In genomic region chr7:24538154-24538553, GRCm38 (mm10) we compare ENCODE assay signal across 14 mouse cellular contexts. TPM values are rescaled to one million over a fixed set of nuclear protein-coding genes. Genes with fewer than 3 reads are reported as not detected.
DNase-seq lines count a peak whose midpoint lies in the region; ATAC-seq and TF ChIP-seq lines count a peak whose summit lies in the region.
"Had no signal": no experiment of that assay in that cellular context is flagged by ENCODE, and none has a peak within 500 bp of the region (broad histone marks: within the 10 kb centered on the region; RNA-seq: fewer than 3 reads in every experiment).

No protein-coding gene starts in this region.

- H3K4me1 ChIP-seq in hindbrain, postnatal 0 days (ENCODE audit: insufficient read depth, low read length): no peaks in the 10 kb centered on the region
- H3K4me1 ChIP-seq in hindbrain, embryonic 13.5 days (replicated peaks): peaks cover 25% of the 10 kb centered on the region
- no peaks in the 10 kb centered on the region for H3K4me1 ChIP-seq in lung, postnatal 0 days (ENCODE audit: insufficient read depth, low read depth, low read length)
- H3K4me1 ChIP-seq in intestine, postnatal 0 days (replicated peaks; ENCODE audit: control insufficient read depth, insufficient read depth, low read length): no peaks in the 10 kb centered on the region
- H3K4me1 ChIP-seq in embryonic facial prominence, embryonic 10.5 days: peaks cover 13% of the 10 kb centered on the region

- H3K27me3 ChIP-seq in hindbrain, postnatal 0 days (ENCODE audit: insufficient read depth, low read length): no peaks in the 10 kb centered on the region
- H3K27me3 ChIP-seq in hindbrain, embryonic 13.5 days: peaks cover 10% of the 10 kb centered on the region; the same call in 1 of the 2 replicates
- no peaks in the 10 kb centered on the region for H3K27me3 ChIP-seq in lung, postnatal 0 days (replicated peaks; ENCODE audit: insufficient read depth, low read length)
- H3K27me3 ChIP-seq in intestine, postnatal 0 days (replicated peaks; ENCODE audit: control insufficient read depth, insufficient read depth, low read length): no peaks in the 10 kb centered on the region
- H3K27me3 ChIP-seq in myocyte (ENCODE audit: control insufficient read depth, insufficient read depth, insufficient read length): no peaks in the 10 kb centered on the region
- H3K27me3 ChIP-seq in embryonic facial prominence, embryonic 10.5 days (replicated peaks; ENCODE audit: low read depth, poor library complexity, severe bottlenecking): peaks cover 25% of the 10 kb centered on the region
- H3K27me3 ChIP-seq: embryonic facial prominence, embryonic 15.5 days had no signal

- peak; percentile 26 for TF ChIP-seq POLR2A in myocyte (IDR thresholded peaks at IDR 0.05; ENCODE audit: insufficient read length, low read depth)

- no peak for TF ChIP-seq EP300 in lung, postnatal 0 days (IDR thresholded peaks at IDR 0.05)

- peak overlapping the region; percentile 32; the same call in 1 of the 2 replicates for H3K27ac ChIP-seq in hindbrain, postnatal 0 days
- H3K27ac ChIP-seq in hindbrain, embryonic 13.5 days: no peak overlapping the region
- no peak overlapping the region for H3K27ac ChIP-seq in lung, postnatal 0 days (ENCODE audit: low read length)
- H3K27ac ChIP-seq in intestine, postnatal 0 days (ENCODE audit: low read depth, low read length): no peak overlapping the region
- H3K27ac ChIP-seq in embryonic facial prominence, embryonic 10.5 days (replicated peaks): no peak overlapping the region
- H3K27ac ChIP-seq: embryonic facial prominence, embryonic 15.5 days; heart, embryonic 10.5 days; limb, embryonic 13.5 days; neural tube, embryonic 12.5 days had no signal

- H3K9ac ChIP-seq in hindbrain, postnatal 0 days (replicated peaks; ENCODE audit: low read length): no peak overlapping the region
- H3K9ac ChIP-seq in hindbrain, embryonic 13.5 days: no peak overlapping the region
- H3K9ac ChIP-seq in lung, postnatal 0 days (replicated peaks; ENCODE audit: low read depth): no peak overlapping the region
- no peak overlapping the region for H3K9ac ChIP-seq in intestine, postnatal 0 days (ENCODE audit: low read depth, low read length)
- H3K9ac ChIP-seq: embryonic facial prominence, embryonic 15.5 days; limb, embryonic 13.5 days; neural tube, embryonic 12.5 days had no signal

- peaks cover 17% of the 10 kb centered on the region; the same call in 1 of the 2 replicates for H3K36me3 ChIP-seq in hindbrain, postnatal 0 days (ENCODE audit: insufficient read depth, low read length)
- H3K36me3 ChIP-seq in hindbrain, embryonic 13.5 days: peaks cover 42% of the 10 kb centered on the region
- peaks cover 8% of the 10 kb centered on the region; the same call in 1 of the 2 replicates for H3K36me3 ChIP-seq in lung, postnatal 0 days (ENCODE audit: insufficient read depth, low read length)
- H3K36me3 ChIP-seq in intestine, postnatal 0 days (ENCODE audit: control insufficient read depth, insufficient read depth): peaks cover 26% of the 10 kb centered on the region
- H3K36me3 ChIP-seq in myocyte (ENCODE audit: control insufficient read depth, insufficient read depth): no peaks in the 10 kb centered on the region
- H3K36me3 ChIP-seq in embryonic facial prominence, embryonic 10.5 days (replicated peaks): peaks cover 35% of the 10 kb centered on the region

- H3K4me2 ChIP-seq in hindbrain, postnatal 0 days (ENCODE audit: low read depth, low read length): no peak overlapping the region
- H3K4me2 ChIP-seq in hindbrain, embryonic 13.5 days: no peak overlapping the region
- H3K4me2 ChIP-seq in lung, postnatal 0 days (replicated peaks; ENCODE audit: low read depth, low read length): no peak overlapping the region
- H3K4me2 ChIP-seq in intestine, postnatal 0 days (replicated peaks; ENCODE audit: low read depth): no peak overlapping the region
- peak overlapping the region; percentile 58 for H3K4me2 ChIP-seq in myocyte (ENCODE audit: low read depth)
- H3K4me2 ChIP-seq: embryonic facial prominence, embryonic 15.5 days; limb, embryonic 13.5 days; neural tube, embryonic 12.5 days had no signal

- H3K4me3 ChIP-seq in hindbrain, postnatal 0 days (ENCODE audit: low read length): no peak overlapping the region
- H3K4me3 ChIP-seq in hindbrain, embryonic 13.5 days: no peak overlapping the region
- no peak overlapping the region for H3K4me3 ChIP-seq in lung, postnatal 0 days (ENCODE audit: low read depth, low read length)
- no peak overlapping the region for H3K4me3 ChIP-seq in intestine, postnatal 0 days (ENCODE audit: low read depth, low read length)
- H3K4me3 ChIP-seq in myocyte: no peak overlapping the region
- no peak overlapping the region for H3K4me3 ChIP-seq in embryonic facial prominence, embryonic 10.5 days
- H3K4me3 ChIP-seq: embryonic facial prominence, embryonic 15.5 days; heart, embryonic 10.5 days; limb, embryonic 13.5 days; neural tube, embryonic 12.5 days had no signal

- no peaks in the 10 kb centered on the region for H3K9me3 ChIP-seq in hindbrain, postnatal 0 days (ENCODE audit: low read length)
- no peaks in the 10 kb centered on the region for H3K9me3 ChIP-seq in hindbrain, embryonic 13.5 days
- no peaks in the 10 kb centered on the region for H3K9me3 ChIP-seq in lung, postnatal 0 days (ENCODE audit: low read length)
- no peaks in the 10 kb centered on the region for H3K9me3 ChIP-seq in intestine, postnatal 0 days (ENCODE audit: control insufficient read depth)
- H3K9me3 ChIP-seq in embryonic facial prominence, embryonic 10.5 days: peaks cover 4% of the 10 kb centered on the region; the same call in 1 of the 2 replicates
- H3K9me3 ChIP-seq: embryonic facial prominence, embryonic 15.5 days; heart, embryonic 10.5 days; neural tube, embryonic 12.5 days had no signal

- H3K79me2 ChIP-seq in myocyte (ENCODE audit: control insufficient read depth, insufficient read depth): no peaks in the 10 kb centered on the region

- no peak for ATAC-seq in hindbrain, postnatal 0 days
- ATAC-seq in hindbrain, embryonic 13.5 days (ENCODE audit: low FRiP score): no peak
- ATAC-seq in lung, postnatal 0 days: no peak
- no peak for ATAC-seq in intestine, postnatal 0 days
- ATAC-seq: activated CD4-positive, CD25-positive, alpha-beta regulatory T cell, adult 4 months had no signal

- DNase-seq in hindbrain, postnatal 0 days (ENCODE audit: low spot score): peak; percentile 32
- DNase-seq in lung, postnatal 0 days (ENCODE audit: low spot score): no peak
- DNase-seq in lung, adult 18-20 months: no peak
- DNase-seq in embryonic facial prominence, embryonic 10.5 days (ENCODE audit: low spot score): no peak
- DNase-seq: spleen, adult 18-20 months had no signal

- no peak overlapping the region for H3ac ChIP-seq in myocyte (ENCODE audit: control insufficient read depth, insufficient read length)

- TF ChIP-seq CTCF in hindbrain, postnatal 0 days (IDR thresholded peaks at IDR 0.05; ENCODE audit: low read depth): no peak; the same call in 1 of the 2 replicates
- TF ChIP-seq CTCF in lung, postnatal 0 days (IDR thresholded peaks at IDR 0.05): peak; percentile 20; the same call in 1 of the 2 replicates
- 0 out of 2 replicates have a peak, but pooled peaks have one; percentile 19 for TF ChIP-seq CTCF in intestine, postnatal 0 days (IDR thresholded peaks at IDR 0.05; ENCODE audit: low read depth)

- WGBS in hindbrain, postnatal 0 days: 35% methylated on average over 5 of the region's 5 CpGs
- 49% methylated on average over 5 of the region's 5 CpGs for WGBS in hindbrain, embryonic 13.5 days
- 36% methylated on average over 5 of the region's 5 CpGs for WGBS in lung, postnatal 0 days
- WGBS in intestine, postnatal 0 days: 42% methylated on average over 5 of the region's 5 CpGs
- 53% methylated on average over 5 of the region's 5 CpGs for WGBS in embryonic facial prominence, embryonic 10.5 days

RNA-seq across cellular contexts. Expression of gene Irgq, which starts 7.7 kb away (rescaled TPM):
- total RNA-seq in hindbrain, postnatal 0 days (2014; rRNA removed): 103 and 107 TPM in 2 replicates
- polyA plus RNA-seq in hindbrain, postnatal 0 days (2015; fragmentation: Nextera tagmentation; extraction: Ambion mirVana): 16.9 and 20.0 TPM in 2 replicates
- polyA plus RNA-seq in hindbrain, embryonic 13.5 days (2015; fragmentation: Nextera tagmentation; extraction: Ambion mirVana): 21.1 TPM in 2 replicates
- polyA plus RNA-seq in lung, postnatal 0 days (2015; fragmentation: Nextera tagmentation; extraction: Ambion mirVana): 3.5 and 4.0 TPM in 2 replicates
- 3.4 TPM in 2 replicates for polyA plus RNA-seq in intestine, postnatal 0 days (2015; fragmentation: Nextera tagmentation; extraction: Ambion mirVana)
- 17.4 TPM for polyA plus RNA-seq in myocyte (2012; fragmentation: generic; extraction: Trizol)
- polyA plus RNA-seq in embryonic facial prominence, embryonic 10.5 days (2016; fragmentation: Nextera tagmentation; extraction: Ambion mirVana): 8.2 and 8.9 TPM in 2 replicates

RNA-seq across cellular contexts. Expression of gene Pinlyp, which starts 7.8 kb away (rescaled TPM):
- total RNA-seq in hindbrain, postnatal 0 days (2014; rRNA removed): not detected in 2 replicates
- polyA plus RNA-seq in hindbrain, postnatal 0 days (2015; fragmentation: Nextera tagmentation; extraction: Ambion mirVana): not detected in 2 replicates
- not detected in 2 replicates for polyA plus RNA-seq in hindbrain, embryonic 13.5 days (2015; fragmentation: Nextera tagmentation; extraction: Ambion mirVana)
- 0.19 and 0.39 TPM in 2 replicates for polyA plus RNA-seq in lung, postnatal 0 days (2015; fragmentation: Nextera tagmentation; extraction: Ambion mirVana)
- polyA plus RNA-seq in intestine, postnatal 0 days (2015; fragmentation: Nextera tagmentation; extraction: Ambion mirVana): not detected in 2 replicates
- polyA plus RNA-seq in myocyte (2012; fragmentation: generic; extraction: Trizol): 0.17 TPM
- polyA plus RNA-seq in embryonic facial prominence, embryonic 10.5 days (2016; fragmentation: Nextera tagmentation; extraction: Ambion mirVana): not detected in 2 replicates
- total RNA-seq: ES-E14 had no signal
- polyA plus RNA-seq: activated CD4-positive, CD25-positive, alpha-beta regulatory T cell, adult 4 months; limb, embryonic 13.5 days; neural tube, embryonic 12.5 days had no signal

RNA-seq across cellular contexts. Expression of gene Xrcc1, which starts 7.9 kb away (rescaled TPM):
- 36.7 and 50.8 TPM in 2 replicates for total RNA-seq in hindbrain, postnatal 0 days (2014; rRNA removed)
- polyA plus RNA-seq in hindbrain, postnatal 0 days (2015; fragmentation: Nextera tagmentation; extraction: Ambion mirVana): 44.0 and 45.1 TPM in 2 replicates
- polyA plus RNA-seq in hindbrain, embryonic 13.5 days (2015; fragmentation: Nextera tagmentation; extraction: Ambion mirVana): 61.3 and 63.9 TPM in 2 replicates
- 35.4 and 37.0 TPM in 2 replicates for polyA plus RNA-seq in lung, postnatal 0 days (2015; fragmentation: Nextera tagmentation; extraction: Ambion mirVana)
- polyA plus RNA-seq in intestine, postnatal 0 days (2015; fragmentation: Nextera tagmentation; extraction: Ambion mirVana): 24.5 and 26.6 TPM in 2 replicates
- 32.7 TPM for polyA plus RNA-seq in myocyte (2012; fragmentation: generic; extraction: Trizol)
- polyA plus RNA-seq in embryonic facial prominence, embryonic 10.5 days (2016; fragmentation: Nextera tagmentation; extraction: Ambion mirVana): 169 TPM in 2 replicates

RNA-seq across cellular contexts. Expression of gene AC161166.1, which starts 25.9 kb away (rescaled TPM):
- not detected in 2 replicates for total RNA-seq in hindbrain, postnatal 0 days (2014; rRNA removed)
- 0.19 and 0.55 TPM in 2 replicates for polyA plus RNA-seq in hindbrain, postnatal 0 days (2015; fragmentation: Nextera tagmentation; extraction: Ambion mirVana)
- polyA plus RNA-seq in hindbrain, embryonic 13.5 days (2015; fragmentation: Nextera tagmentation; extraction: Ambion mirVana): 1.1 and 1.6 TPM in 2 replicates
- 0.06 and 0.10 TPM in 2 replicates for polyA plus RNA-seq in lung, postnatal 0 days (2015; fragmentation: Nextera tagmentation; extraction: Ambion mirVana)
- 0.05 TPM in 1 of 2 replicates, not detected in the other for polyA plus RNA-seq in intestine, postnatal 0 days (2015; fragmentation: Nextera tagmentation; extraction: Ambion mirVana)
- 0.10 TPM for polyA plus RNA-seq in myocyte (2012; fragmentation: generic; extraction: Trizol)
- polyA plus RNA-seq in embryonic facial prominence, embryonic 10.5 days (2016; fragmentation: Nextera tagmentation; extraction: Ambion mirVana): 1.2 TPM in 2 replicates

RNA-seq across cellular contexts. Expression of gene Zfp428, which starts 31.3 kb away (rescaled TPM):
- 138 and 152 TPM in 2 replicates for total RNA-seq in hindbrain, postnatal 0 days (2014; rRNA removed)
- 219 and 222 TPM in 2 replicates for polyA plus RNA-seq in hindbrain, postnatal 0 days (2015; fragmentation: Nextera tagmentation; extraction: Ambion mirVana)
- 259 and 270 TPM in 2 replicates for polyA plus RNA-seq in hindbrain, embryonic 13.5 days (2015; fragmentation: Nextera tagmentation; extraction: Ambion mirVana)
- polyA plus RNA-seq in lung, postnatal 0 days (2015; fragmentation: Nextera tagmentation; extraction: Ambion mirVana): 13.1 and 17.0 TPM in 2 replicates
- 11.2 and 12.8 TPM in 2 replicates for polyA plus RNA-seq in intestine, postnatal 0 days (2015; fragmentation: Nextera tagmentation; extraction: Ambion mirVana)
- polyA plus RNA-seq in myocyte (2012; fragmentation: generic; extraction: Trizol): 30.0 TPM
- polyA plus RNA-seq in embryonic facial prominence, embryonic 10.5 days (2016; fragmentation: Nextera tagmentation; extraction: Ambion mirVana): 100.0 and 110 TPM in 2 replicates
- polyA plus RNA-seq: activated CD4-positive, CD25-positive, alpha-beta regulatory T cell, adult 4 months had no signal
